Mouse (Mus musculus): ENCODE data around the gene Slco2b1. TPM values are rescaled to one million over a fixed set of nuclear protein-coding genes. Genes with fewer than 3 reads are reported as not detected.
A peak's percentile ranks its signal among the peaks of the same experiment; 100 is the strongest.

Slco2b1 gene
- total RNA-seq, 2 experiments from 2014 or later = 9.2 to 9.7 TPM

DNA sequence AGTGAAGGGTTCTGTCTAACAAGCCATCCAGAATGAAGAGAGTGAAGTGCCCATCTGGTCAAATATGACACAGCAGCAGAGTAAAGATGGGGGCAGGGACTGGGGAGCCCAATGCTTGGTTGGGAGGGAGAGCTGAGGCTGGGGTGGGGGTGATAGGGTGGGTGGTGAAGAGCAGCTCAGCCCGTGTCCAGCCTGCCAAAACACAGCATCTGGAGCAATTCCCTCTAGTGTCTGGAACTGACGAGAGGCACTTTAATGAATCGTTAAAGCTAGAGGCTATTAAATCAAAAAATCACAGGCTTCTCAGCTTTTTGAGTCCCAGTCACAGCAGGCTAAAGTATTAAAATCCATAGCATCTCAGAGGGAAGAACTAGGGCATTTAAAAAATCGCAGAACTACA, 61.6 kb downstream of the Slco2b1 start:
- DNase-seq = no peak

- peak; percentile 80 to 86 for DNase-seq
Observed at GRCm38 (mm10) chr7:99648623-99649022, 62.5 kb downstream of the Slco2b1 start.

DNA sequence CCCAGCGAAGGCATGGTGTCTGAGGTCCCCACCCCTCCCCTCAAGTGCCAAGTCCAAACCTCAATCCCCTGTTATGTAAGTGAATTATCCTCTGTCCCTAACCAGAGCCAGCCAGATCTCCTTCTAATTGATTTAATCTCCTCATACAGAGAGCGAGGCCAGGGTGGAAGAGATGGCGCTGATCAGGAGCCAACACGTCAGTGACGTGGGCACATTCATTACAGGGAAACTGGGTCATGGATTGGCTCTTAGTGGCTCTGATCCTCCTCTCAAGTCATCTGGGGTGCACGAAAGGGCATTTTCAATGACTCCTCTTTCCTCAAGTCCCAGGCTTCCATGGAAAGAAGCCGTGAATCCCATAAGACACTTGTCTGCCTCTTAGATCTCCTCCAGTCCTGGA, 66.4 kb downstream of the Slco2b1 start:
- DNase-seq = no peak

- no peak for DNase-seq
Observed at GRCm38 (mm10) chr7:99642078-99642477, 69.1 kb downstream of the Slco2b1 start.

DNA sequence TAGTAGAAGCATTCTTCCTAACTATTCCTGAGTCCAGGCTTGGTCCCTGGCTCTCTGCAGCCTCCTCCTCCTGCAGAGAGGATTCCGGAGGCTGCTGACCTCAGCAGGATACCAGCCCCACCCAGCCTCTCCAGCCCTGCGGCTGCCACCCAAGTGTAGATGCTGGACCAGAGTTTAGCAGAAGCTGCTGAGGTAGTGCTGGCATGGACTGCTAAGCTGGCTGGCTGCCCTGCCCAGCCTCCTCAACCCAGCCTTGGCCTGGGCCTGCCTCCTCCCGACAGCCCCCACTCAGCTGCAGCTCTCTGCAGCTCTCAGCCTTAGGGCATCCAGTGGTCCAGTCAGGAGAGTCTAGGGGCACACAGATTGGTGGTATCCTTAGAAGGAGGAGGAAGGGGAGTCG, 69.9 kb downstream of the Slco2b1 start:
- peak in 1 of 2 experiments; percentile 41 for DNase-seq

- DNase-seq = peak; percentile 42 to 51
Observed at GRCm38 (mm10) chr7:99633966-99634665, 77.0 kb downstream of the Slco2b1 start.

GRCm38 (mm10) chr7:99632286-99632685, 78.9 kb downstream of the Slco2b1 start:
- no peak for DNase-seq

- DNase-seq = no peak
Observed at GRCm38 (mm10) chr7:99627366-99627765, 83.8 kb downstream of the Slco2b1 start.

DNA sequence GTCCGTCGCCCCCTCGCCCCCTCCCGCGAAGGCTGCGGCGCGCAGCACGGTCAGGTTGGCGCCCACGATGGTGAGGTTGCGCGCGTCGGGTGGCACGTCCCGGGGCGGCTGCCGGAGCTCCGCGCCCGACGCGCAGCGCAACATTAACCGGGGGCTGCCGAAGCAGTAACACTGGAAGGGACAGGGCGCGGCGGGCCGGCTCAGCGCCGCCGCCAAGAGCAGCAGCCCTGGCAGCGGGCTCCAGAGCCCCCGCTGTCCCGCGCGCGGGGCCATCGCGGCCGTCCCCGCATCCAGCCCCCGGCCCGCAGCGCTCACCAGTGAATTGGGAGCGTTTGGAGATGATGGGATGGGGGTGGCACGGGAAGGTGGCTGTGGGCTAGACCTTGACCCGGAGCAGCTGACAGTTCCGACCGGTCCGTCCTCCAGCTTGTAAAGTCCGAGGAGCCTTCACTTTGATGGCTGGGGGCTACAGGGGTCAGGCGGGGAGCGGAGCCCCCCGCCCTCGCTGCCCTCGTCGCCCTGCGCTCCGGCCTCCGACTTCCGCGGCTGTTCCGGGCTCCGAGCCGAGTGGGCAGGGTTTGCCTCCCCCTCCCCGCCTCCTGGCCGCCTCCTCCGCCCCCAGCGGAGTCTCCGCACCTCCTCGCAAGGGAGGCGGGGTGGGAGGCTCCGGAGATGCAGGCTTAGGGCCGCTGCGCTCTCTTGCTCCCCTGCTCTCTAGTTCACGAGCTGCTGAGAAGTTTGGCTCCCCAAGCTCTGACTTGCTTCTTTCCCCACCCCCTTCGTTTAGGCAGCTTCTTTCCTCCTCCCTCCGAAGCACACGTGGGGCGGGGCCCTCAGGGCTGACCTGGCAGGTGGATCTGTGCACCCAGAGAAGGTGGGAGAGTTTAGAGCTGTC, 84.5 kb downstream of the Slco2b1 start, which contains the start of gene Tpbgl:
Gene Tpbgl (minus strand): TSS at position 728 of the 895 bp plus-strand sequence.
- DNase-seq = peak; percentile 82 to 89

- DNase-seq = peak; percentile 93 to 95
Observed at GRCm38 (mm10) chr7:99625722-99626375, 85.3 kb downstream of the Slco2b1 start.

- peak; percentile 37 to 70 for DNase-seq
Observed at GRCm38 (mm10) chr7:99618860-99619259, 92.3 kb downstream of the Slco2b1 start.

GRCm38 (mm10) chr7:99618264-99618663, 92.9 kb downstream of the Slco2b1 start:
- DNase-seq = no peak

Other genes with a start within 250 kb of the Slco2b1 start
- not detected for gene Klhl35, start 245.3 kb downstream of the Slco2b1 start, total RNA-seq (2021)
- 100 to 1,000 TPM; 359 to 372 TPM for gene Rps3, start 227.6 kb downstream of the Slco2b1 start, total RNA-seq (2021)
- gene Arrb1, start 175.9 kb downstream of the Slco2b1 start, total RNA-seq (2021) = 10 to 100 TPM; 23.3 to 23.7 TPM
- 1 to 10 TPM; 2.3 to 3.2 TPM for gene Tpbgl, start 84.2 kb downstream of the Slco2b1 start, total RNA-seq (2021)
- gene Olfr520, start 18.9 kb upstream of the Slco2b1 start, total RNA-seq (2021) = not detected
- not detected for gene Olfr521, start 52.2 kb upstream of the Slco2b1 start, total RNA-seq (2021)
- gene Neu3, start 117.1 kb upstream of the Slco2b1 start, total RNA-seq (2021) = 1 to 10 TPM; 3.6 to 3.7 TPM
- gene Xrra1, start 147.8 kb upstream of the Slco2b1 start, total RNA-seq (2021) = under 1 TPM in 1 of 2 experiments, not detected in 1; 0.23 TPM
- gene Spcs2, start 152.1 kb upstream of the Slco2b1 start, total RNA-seq (2021) = 10 to 100 TPM; 62.7 to 65.6 TPM

Data from heart, adult 18-20 months (tissue).